Mouse (Mus musculus): ENCODE data around the gene Npff. TPM values are rescaled to one million over a fixed set of nuclear protein-coding genes. Genes with fewer than 3 reads are reported as not detected.
A peak's percentile ranks its signal among the peaks of the same experiment; 100 is the strongest.

Gene Npff
- polyA plus RNA-seq (2014; fragmentation: Nextera tagmentation; extraction: Ambion mirVana) = 5.0 and 8.6 TPM in 2 replicates

- ATAC-seq (ENCODE audit: low FRiP score) = no peak
These were observed at the start of gene Npff for GRCm38 (mm10) chr15:102524892-102525485. Gene Npff, minus strand, starts transcription at chr15:102524942.

GRCm38 (mm10) chr15:102572081-102572480, 47.3 kb upstream of the Npff start:
- no peaks in the 10 kb centered on the region for H3K9me3 ChIP-seq (ENCODE audit: control insufficient read depth, low read length)
- no peak for ATAC-seq (ENCODE audit: low FRiP score)

More at GRCm38 (mm10) chr15:102524892-102525485, at the start of gene Npff:
- H3K9ac ChIP-seq = no peak within 1 kb of the TSS; the same call in 1 of the 2 replicates
- no peaks in the 10 kb centered on the region for H3K27me3 ChIP-seq (ENCODE audit: control insufficient read depth, insufficient read depth, low read length)
- no peak within 1 kb of the TSS for H3K4me3 ChIP-seq (replicated peaks; ENCODE audit: low read length)
- H3K4me1 ChIP-seq (replicated peaks; ENCODE audit: control insufficient read depth, insufficient read depth, low read length) = no peaks in the 10 kb centered on the region
- 0 out of 2 replicates have a peak within 1 kb of the TSS, but pooled peaks have one; percentile 24 for H3K27ac ChIP-seq
- no peaks in the 10 kb centered on the region for H3K9me3 ChIP-seq (ENCODE audit: control insufficient read depth, low read length)
- 4% methylated on average over 3 of the region's 3 CpGs for WGBS
- no peak within 1 kb of the TSS for H3K4me2 ChIP-seq (replicated peaks)
- peak; percentile 88 for DNase-seq (ENCODE audit: low spot score)
- peaks cover 60% of the 10 kb centered on the region for H3K36me3 ChIP-seq (replicated peaks; ENCODE audit: control insufficient read depth, insufficient read depth)

GRCm38 (mm10) chr15:102567849-102568248, 43.1 kb upstream of the Npff start:
- Histone ChIP-seq H3K4me1 (replicated peaks; ENCODE audit: control insufficient read depth, insufficient read depth, low read length) (no peaks in the 10 kb centered on the region), H3K36me3 (replicated peaks; ENCODE audit: control insufficient read depth, insufficient read depth) (0 out of 2 replicates have a peak, but pooled peaks cover 3% of the 10 kb centered on the region), H3K4me2 (replicated peaks) (no peak overlapping the region), H3K9ac (no peak overlapping the region), H3K27me3 (ENCODE audit: control insufficient read depth, insufficient read depth, low read length) (no peaks in the 10 kb centered on the region), H3K27ac (no peak overlapping the region), H3K9me3 (ENCODE audit: control insufficient read depth, low read length) (no peaks in the 10 kb centered on the region), H3K4me3 (replicated peaks; ENCODE audit: low read length) (no peak overlapping the region)
- DNase-seq (ENCODE audit: low spot score) (no peak), ATAC-seq (ENCODE audit: low FRiP score) (no peak)
- WGBS = 89% methylated on average over 2 of the region's 2 CpGs

More at GRCm38 (mm10) chr15:102572081-102572480, 47.3 kb upstream of the Npff start:
- H3K27ac ChIP-seq = no peak overlapping the region
- H3K27me3 ChIP-seq (ENCODE audit: control insufficient read depth, insufficient read depth, low read length) = no peaks in the 10 kb centered on the region
- no peak for DNase-seq (ENCODE audit: low spot score)
- no peak overlapping the region for H3K4me2 ChIP-seq (replicated peaks)
- 0 out of 2 replicates have a peak, but pooled peaks cover 3% of the 10 kb centered on the region for H3K36me3 ChIP-seq (replicated peaks; ENCODE audit: control insufficient read depth, insufficient read depth)
- peaks cover 3% of the 10 kb centered on the region; the same call in 1 of the 2 replicates for H3K4me1 ChIP-seq (replicated peaks; ENCODE audit: control insufficient read depth, insufficient read depth, low read length)
- no peak overlapping the region for H3K4me3 ChIP-seq (replicated peaks; ENCODE audit: low read length)
- H3K9ac ChIP-seq = no peak overlapping the region
- 79% methylated on average over 3 of the region's 3 CpGs for WGBS

- H3K9ac ChIP-seq = no peak overlapping the region
- H3K4me2 ChIP-seq (replicated peaks) = no peak overlapping the region
- no peaks in the 10 kb centered on the region for H3K27me3 ChIP-seq (ENCODE audit: control insufficient read depth, insufficient read depth, low read length)
- 83% methylated on average over 5 of the region's 5 CpGs for WGBS
- no peak overlapping the region for H3K4me3 ChIP-seq (replicated peaks; ENCODE audit: low read length)
- no peaks in the 10 kb centered on the region for H3K4me1 ChIP-seq (replicated peaks; ENCODE audit: control insufficient read depth, insufficient read depth, low read length)
- no peaks in the 10 kb centered on the region; the same call in 1 of the 2 replicates for H3K36me3 ChIP-seq (replicated peaks; ENCODE audit: control insufficient read depth, insufficient read depth)
- no peak overlapping the region for H3K27ac ChIP-seq
- no peak for DNase-seq (ENCODE audit: low spot score)
- H3K9me3 ChIP-seq (ENCODE audit: control insufficient read depth, low read length) = no peaks in the 10 kb centered on the region
- ATAC-seq (ENCODE audit: low FRiP score) = no peak
These were observed 38.9 kb upstream of the Npff start for GRCm38 (mm10) chr15:102563681-102564080.

- no peak overlapping the region for H3K27ac ChIP-seq
- WGBS = 83% methylated on average over 3 of the region's 3 CpGs
These were observed 38.3 kb upstream of the Npff start for GRCm38 (mm10) chr15:102563061-102563460.

GRCm38 (mm10) chr15:102562491-102562890, 37.7 kb upstream of the Npff start:
- H3K27me3 ChIP-seq (ENCODE audit: control insufficient read depth, insufficient read depth, low read length) = no peaks in the 10 kb centered on the region
- H3K27ac ChIP-seq = no peak overlapping the region
- DNase-seq (ENCODE audit: low spot score) = no peak
- no peaks in the 10 kb centered on the region; the same call in 1 of the 2 replicates for H3K36me3 ChIP-seq (replicated peaks; ENCODE audit: control insufficient read depth, insufficient read depth)
- 88% methylated on average over 1 of the region's 1 CpGs for WGBS
- no peak for ATAC-seq (ENCODE audit: low FRiP score)
- no peak overlapping the region for H3K4me2 ChIP-seq (replicated peaks)
- no peaks in the 10 kb centered on the region for H3K4me1 ChIP-seq (replicated peaks; ENCODE audit: control insufficient read depth, insufficient read depth, low read length)
- no peak overlapping the region for H3K4me3 ChIP-seq (replicated peaks; ENCODE audit: low read length)
- no peak overlapping the region for H3K9ac ChIP-seq
- no peaks in the 10 kb centered on the region for H3K9me3 ChIP-seq (ENCODE audit: control insufficient read depth, low read length)

More at GRCm38 (mm10) chr15:102563061-102563460, 38.3 kb upstream of the Npff start:
- H3K4me3 ChIP-seq (replicated peaks; ENCODE audit: low read length) = no peak overlapping the region
- ATAC-seq (ENCODE audit: low FRiP score) = no peak
- H3K9me3 ChIP-seq (ENCODE audit: control insufficient read depth, low read length) = no peaks in the 10 kb centered on the region
- no peak overlapping the region for H3K4me2 ChIP-seq (replicated peaks)
- no peaks in the 10 kb centered on the region for H3K27me3 ChIP-seq (ENCODE audit: control insufficient read depth, insufficient read depth, low read length)
- H3K4me1 ChIP-seq (replicated peaks; ENCODE audit: control insufficient read depth, insufficient read depth, low read length) = no peaks in the 10 kb centered on the region
- no peaks in the 10 kb centered on the region; the same call in 1 of the 2 replicates for H3K36me3 ChIP-seq (replicated peaks; ENCODE audit: control insufficient read depth, insufficient read depth)
- DNase-seq (ENCODE audit: low spot score) = no peak
- no peak overlapping the region for H3K9ac ChIP-seq

- DNase-seq (ENCODE audit: low spot score) = no peak
- Histone ChIP-seq H3K36me3 (replicated peaks; ENCODE audit: control insufficient read depth, insufficient read depth) (peaks cover 32% of the 10 kb centered on the region), H3K4me1 (replicated peaks; ENCODE audit: control insufficient read depth, insufficient read depth, low read length) (no peaks in the 10 kb centered on the region), H3K9me3 (ENCODE audit: control insufficient read depth, low read length) (no peaks in the 10 kb centered on the region), H3K27ac (no peak overlapping the region), H3K9ac (no peak overlapping the region), H3K4me2 (replicated peaks) (no peak overlapping the region), H3K4me3 (replicated peaks; ENCODE audit: low read length) (no peak overlapping the region), H3K27me3 (ENCODE audit: control insufficient read depth, insufficient read depth, low read length) (no peaks in the 10 kb centered on the region)
- no peak for ATAC-seq (ENCODE audit: low FRiP score)
These were observed 32.8 kb upstream of the Npff start for GRCm38 (mm10) chr15:102557580-102557979.

- 98% methylated on average over 1 of the region's 1 CpGs for WGBS
These were observed 30.8 kb upstream of the Npff start for GRCm38 (mm10) chr15:102555581-102555980.

GRCm38 (mm10) chr15:102552599-102552998, 27.9 kb upstream of the Npff start:
- H3K4me1 ChIP-seq (replicated peaks; ENCODE audit: control insufficient read depth, insufficient read depth, low read length) = no peaks in the 10 kb centered on the region
- H3K4me3 ChIP-seq (replicated peaks; ENCODE audit: low read length) = no peak overlapping the region
- peaks cover 51% of the 10 kb centered on the region for H3K36me3 ChIP-seq (replicated peaks; ENCODE audit: control insufficient read depth, insufficient read depth)
- DNase-seq (ENCODE audit: low spot score) = no peak
- H3K27me3 ChIP-seq (ENCODE audit: control insufficient read depth, insufficient read depth, low read length) = no peaks in the 10 kb centered on the region
- no peak overlapping the region for H3K27ac ChIP-seq
- no peak overlapping the region for H3K4me2 ChIP-seq (replicated peaks)
- 95% methylated on average over 5 of the region's 5 CpGs for WGBS
- H3K9ac ChIP-seq = no peak overlapping the region
- no peaks in the 10 kb centered on the region for H3K9me3 ChIP-seq (ENCODE audit: control insufficient read depth, low read length)
- ATAC-seq (ENCODE audit: low FRiP score) = no peak

More at GRCm38 (mm10) chr15:102555581-102555980, 30.8 kb upstream of the Npff start:
- Histone ChIP-seq H3K4me3 (replicated peaks; ENCODE audit: low read length) (no peak overlapping the region), H3K9ac (no peak overlapping the region), H3K27ac (no peak overlapping the region), H3K4me2 (replicated peaks) (no peak overlapping the region), H3K36me3 (replicated peaks; ENCODE audit: control insufficient read depth, insufficient read depth) (peaks cover 50% of the 10 kb centered on the region), H3K4me1 (replicated peaks; ENCODE audit: control insufficient read depth, insufficient read depth, low read length) (no peaks in the 10 kb centered on the region), H3K27me3 (ENCODE audit: control insufficient read depth, insufficient read depth, low read length) (no peaks in the 10 kb centered on the region), H3K9me3 (ENCODE audit: control insufficient read depth, low read length) (no peaks in the 10 kb centered on the region)
- no peak for ATAC-seq (ENCODE audit: low FRiP score)
- no peak for DNase-seq (ENCODE audit: low spot score)
